Mouse (Mus musculus): ENCODE data around the gene Defb33. TPM values are rescaled to one million over a fixed set of nuclear protein-coding genes. Genes with fewer than 3 reads are reported as not detected.

Defb33 gene
- not detected in 2 replicates for polyA plus RNA-seq (2015; fragmentation: Nextera tagmentation; extraction: Ambion mirVana)

DNA sequence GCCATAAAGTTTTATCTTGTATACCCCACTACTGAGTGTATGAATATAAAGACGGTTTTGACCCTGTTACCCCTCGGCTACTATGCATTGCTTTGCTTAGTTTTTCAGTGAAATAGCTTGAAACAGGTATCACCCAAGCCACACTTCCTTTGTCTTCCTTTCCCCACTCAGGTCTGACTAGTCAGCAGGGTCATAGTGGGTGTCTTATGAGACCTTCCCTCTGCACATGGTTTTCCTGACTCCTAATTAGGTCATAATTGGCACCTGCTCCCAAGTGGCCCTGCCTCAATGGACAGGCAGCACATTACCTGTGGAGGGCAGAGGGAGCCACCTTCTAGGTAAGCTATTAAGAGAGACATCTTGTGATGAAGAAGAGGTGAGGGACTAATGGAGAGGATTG is at the start of gene Defb33:
Gene Defb33 (plus strand): TSS at position 301 of the 400 bp plus-strand sequence.

DNA sequence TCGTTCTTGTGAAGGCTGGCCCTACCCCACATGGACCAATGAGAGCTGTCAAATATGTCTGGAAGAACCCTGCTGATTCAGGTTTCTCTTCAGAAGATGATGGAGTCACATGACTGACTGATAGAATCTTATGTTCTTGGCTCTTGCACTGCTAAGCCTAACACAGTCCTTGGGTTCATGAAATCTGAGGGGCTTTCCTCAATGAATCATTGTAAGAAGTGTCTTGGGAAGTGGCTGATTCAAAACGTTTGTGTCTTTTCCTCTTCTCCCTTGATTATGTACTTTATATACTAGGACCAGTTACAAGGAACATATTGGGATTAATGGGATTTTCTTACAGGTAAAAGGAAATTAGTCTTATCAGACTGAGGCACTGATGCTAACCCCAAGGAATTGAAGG is 10.1 kb downstream of the Defb33 start, which contains the start of gene Gm15056:
Gene Gm15056 (minus strand): TSS at position 101 of the 400 bp plus-strand sequence.

DNA sequence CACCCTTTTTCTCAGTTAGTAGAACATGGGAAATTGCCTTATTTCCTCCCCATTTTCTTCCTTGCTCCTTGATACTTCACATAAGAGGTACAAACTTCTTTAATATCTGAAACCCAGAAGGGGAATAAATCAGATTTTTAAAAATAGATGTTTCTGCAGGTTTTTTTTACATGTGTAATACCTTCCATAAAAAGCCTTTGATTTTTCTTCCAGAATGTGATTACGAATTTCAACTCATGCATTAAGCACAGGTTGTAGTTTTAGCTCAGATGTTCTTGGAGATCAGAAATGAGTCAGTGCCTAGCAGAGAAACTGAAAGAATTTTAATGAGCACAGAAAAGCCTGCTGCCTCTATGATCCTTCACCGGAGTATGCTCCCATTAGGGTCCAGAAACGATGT is 29.5 kb downstream of the Defb33 start, which contains the start of gene Gm6040:
Gene Gm6040 (minus strand): TSS at position 101 of the 400 bp plus-strand sequence.

DNA sequence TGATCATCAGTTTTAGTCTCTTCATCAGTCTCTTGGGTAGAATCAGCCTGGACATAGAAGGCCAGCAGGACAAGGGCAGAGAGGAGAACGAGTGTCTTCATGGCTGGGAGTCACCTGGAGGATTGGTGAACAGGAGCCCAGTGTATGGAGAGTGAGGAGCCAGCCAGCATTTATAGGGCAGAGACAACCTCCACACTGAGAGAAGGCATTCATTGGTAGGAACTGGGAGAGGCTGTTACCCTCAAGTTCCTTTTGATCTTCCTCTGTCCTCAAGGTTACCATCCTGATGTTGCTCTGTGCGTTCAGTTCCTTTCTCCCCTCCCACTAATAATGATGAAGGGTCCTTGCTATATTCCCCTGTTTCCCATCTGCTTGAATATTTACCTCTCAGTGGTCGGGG is 52.1 kb downstream of the Defb33 start, which contains the start of gene AY761185:
Gene AY761185 (minus strand): TSS at position 101 of the 400 bp plus-strand sequence.

Other genes starting within 250 kb of the Defb33 start
- not detected in 2 replicates for gene Gm15056, start 10.0 kb downstream of the Defb33 start, polyA plus RNA-seq (2015; fragmentation: Nextera tagmentation; extraction: Ambion mirVana)
- gene Gm6040, start 29.4 kb downstream of the Defb33 start, polyA plus RNA-seq (2015; fragmentation: Nextera tagmentation; extraction: Ambion mirVana) = not detected in 2 replicates
- not detected in 2 replicates for gene AY761185, start 52.0 kb downstream of the Defb33 start, polyA plus RNA-seq (2015; fragmentation: Nextera tagmentation; extraction: Ambion mirVana)
- not detected in 2 replicates for gene Defa21, start 132.9 kb downstream of the Defb33 start, polyA plus RNA-seq (2015; fragmentation: Nextera tagmentation; extraction: Ambion mirVana)
- gene Defa23, start 162.4 kb downstream of the Defb33 start, polyA plus RNA-seq (2015; fragmentation: Nextera tagmentation; extraction: Ambion mirVana) = not detected in 2 replicates
- not detected in 2 replicates for gene Defa35, start 172.4 kb downstream of the Defb33 start, polyA plus RNA-seq (2015; fragmentation: Nextera tagmentation; extraction: Ambion mirVana)
- not detected in 2 replicates for gene Defa25, start 191.8 kb downstream of the Defb33 start, polyA plus RNA-seq (2015; fragmentation: Nextera tagmentation; extraction: Ambion mirVana)
- gene Gm14851, start 203.4 kb downstream of the Defb33 start, polyA plus RNA-seq (2015; fragmentation: Nextera tagmentation; extraction: Ambion mirVana) = not detected in 2 replicates
- not detected in 2 replicates for gene Defa30, start 242.0 kb downstream of the Defb33 start, polyA plus RNA-seq (2015; fragmentation: Nextera tagmentation; extraction: Ambion mirVana)

All from spleen, postnatal 0 days (tissue).